8 mouse cellular contexts compared by ENCODE assay signal in the genomic region with DNA sequence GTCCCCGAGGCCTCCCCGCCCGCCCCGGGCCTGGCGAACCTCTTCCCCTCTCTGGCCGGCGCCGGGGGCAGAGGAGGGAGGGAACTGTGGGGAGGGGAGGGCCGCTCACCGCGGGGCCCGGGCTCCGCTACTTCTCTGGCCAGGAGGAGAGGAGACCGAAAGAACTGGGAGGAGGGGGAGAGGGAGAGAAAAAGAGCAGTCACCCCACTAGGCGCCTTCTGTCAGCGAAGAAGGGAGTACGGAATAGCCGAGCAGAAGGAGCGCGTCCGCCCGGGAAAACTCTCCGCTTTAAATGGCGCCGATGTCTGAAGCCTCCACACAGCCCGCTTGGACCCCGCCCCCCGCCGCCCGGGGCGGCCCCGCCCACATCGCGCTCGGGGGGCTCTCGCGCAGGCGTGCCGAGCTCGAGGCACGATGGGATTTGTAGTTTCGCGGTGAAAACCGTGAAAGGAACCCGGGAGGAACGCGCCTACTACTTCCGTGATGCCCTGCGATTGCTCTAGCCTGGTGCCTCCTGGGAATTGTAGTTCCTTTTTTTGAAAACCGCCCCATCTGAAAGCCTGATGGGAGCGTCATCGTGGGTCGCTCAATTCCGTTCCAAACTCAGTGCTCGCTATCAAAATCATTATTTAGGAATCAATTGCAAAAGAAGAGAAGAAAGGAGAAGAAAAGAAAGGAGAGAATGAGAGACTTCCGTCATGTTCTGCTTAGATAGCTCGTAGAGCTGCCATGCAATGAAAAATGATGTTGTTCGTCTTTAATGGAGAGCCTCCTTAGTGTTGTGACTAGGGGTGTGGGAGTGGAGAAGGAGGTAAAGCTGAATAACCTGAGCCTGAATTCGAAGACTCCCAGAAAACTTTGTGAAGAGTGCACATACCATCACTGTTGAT. TPM values are rescaled to one million over a fixed set of nuclear protein-coding genes. Genes with fewer than 3 reads are reported as not detected.
A peak's percentile ranks its signal among the peaks of the same experiment; 100 is the strongest.
DNase-seq lines count a peak whose midpoint lies in the region; ATAC-seq and TF ChIP-seq lines count a peak whose summit lies in the region.

A gene (minus strand): TSS at position 307 of the 890 bp plus-strand sequence.

- in situ Hi-C loops in CH12.LX (cut with MboI; ENCODE audit: low pct_ligation_motif_present, low pct_unique_long_range_greater_than_20kb, low sequenced_read_pairs), result loop anchor here (5.0 to 10.0 kb wide), 2 partner anchors 116 to 149 kb away; no protein-coding TSS in a partner anchor

- peaks cover 43% of the 10 kb centered on the region for H3K79me2 ChIP-seq in CH12.LX (replicated peaks; ENCODE audit: control insufficient read depth, extremely low read depth, insufficient read depth, poor library complexity, severe bottlenecking)

- peak within 1 kb of the TSS; percentile 92 for H3K27ac ChIP-seq in CH12.LX (ENCODE audit: insufficient read depth, low read depth)
- H3K27ac ChIP-seq in forebrain, embryonic 11.5 days (ENCODE audit: low read depth, low read length), result peak within 1 kb of the TSS; percentile 97
- H3K27ac ChIP-seq in heart, embryonic 16.5 days (ENCODE audit: low read length), result peak within 1 kb of the TSS; percentile 100
- H3K27ac ChIP-seq in liver, embryonic 15.5 days (replicated peaks), result peak within 1 kb of the TSS; percentile 100
- peak within 1 kb of the TSS; percentile 96 for H3K27ac ChIP-seq in neural tube, embryonic 12.5 days

- TF ChIP-seq EP300 in CH12.LX (IDR thresholded peaks at IDR 0.05; ENCODE audit: low read length), result no peak; the same call in 1 of the 2 replicates

- H3K4me1 ChIP-seq in CH12.LX (ENCODE audit: control insufficient read depth in 1 of 2, insufficient read depth in 2 of 2), result peaks cover 3 to 25% of the 10 kb centered on the region in 2 experiments
- H3K4me1 ChIP-seq in forebrain, embryonic 11.5 days (replicated peaks; ENCODE audit: control insufficient read depth, insufficient read depth, low read length), result peaks cover 2% of the 10 kb centered on the region; the same call in 1 of the 2 replicates
- H3K4me1 ChIP-seq in heart, embryonic 16.5 days (ENCODE audit: control insufficient read depth, insufficient read depth, low read length), result peaks cover 2% of the 10 kb centered on the region; the same call in 1 of the 2 replicates
- H3K4me1 ChIP-seq in liver, embryonic 15.5 days (replicated peaks), result peaks cover 14% of the 10 kb centered on the region
- peaks cover 15% of the 10 kb centered on the region for H3K4me1 ChIP-seq in neural tube, embryonic 12.5 days

- H3K9me3 ChIP-seq in CH12.LX (replicated peaks; ENCODE audit: low read length), result no peaks in the 10 kb centered on the region
- no peaks in the 10 kb centered on the region for H3K9me3 ChIP-seq in forebrain, embryonic 11.5 days (ENCODE audit: control insufficient read depth, low read length)
- no peaks in the 10 kb centered on the region for H3K9me3 ChIP-seq in heart, embryonic 16.5 days (replicated peaks; ENCODE audit: control insufficient read depth, low read length)
- H3K9me3 ChIP-seq in liver, embryonic 15.5 days (replicated peaks), result no peaks in the 10 kb centered on the region
- no peaks in the 10 kb centered on the region for H3K9me3 ChIP-seq in neural tube, embryonic 12.5 days

- ATAC-seq in forebrain, embryonic 11.5 days (replicated peaks; ENCODE audit: low FRiP score), result peak; percentile 94
- ATAC-seq in heart, embryonic 16.5 days (replicated peaks; ENCODE audit: extremely low read depth, insufficient read depth, low FRiP score), result peak; percentile 92
- ATAC-seq in liver, embryonic 15.5 days (ENCODE audit: insufficient read depth), result peak; percentile 84
- peak; percentile 93 for ATAC-seq in neural tube, embryonic 12.5 days (ENCODE audit: low FRiP score, low read depth)

- DNase-seq in CH12.LX (ENCODE audit: extremely low read depth), result peak; percentile 99
- peak; percentile 96 for DNase-seq in c-Kit-positive CD71-positive TER-119-negative erythroid progenitor cells, embryonic 14.5 days (ENCODE audit: low read depth)
- DNase-seq in forebrain, embryonic 11.5 days (ENCODE audit: low spot score), result peak; percentile 100
- DNase-seq in kidney, postnatal 36 days, result peak; percentile 98
- DNase-seq in telencephalon, adult 2 months (ENCODE audit: low read depth, low spot score), result peak; percentile 98

- TF ChIP-seq POLR2A in CH12.LX (IDR thresholded peaks at IDR 0.05; ENCODE audit: low read depth, low read length), result peak; percentile 100

- peak within 1 kb of the TSS; percentile 84 to 93 (median 89) for H3K4me3 ChIP-seq in CH12.LX (replicated peaks in 1 of 3; ENCODE audit: low read depth in 2 of 3, low read length in 2 of 3, poor library complexity in 1 of 3)
- H3K4me3 ChIP-seq in forebrain, embryonic 11.5 days (ENCODE audit: low read depth, low read length), result peak within 1 kb of the TSS; percentile 91
- H3K4me3 ChIP-seq in heart, embryonic 16.5 days (ENCODE audit: low read length), result peak within 1 kb of the TSS; percentile 98
- peak within 1 kb of the TSS; percentile 94 for H3K4me3 ChIP-seq in liver, embryonic 15.5 days (replicated peaks)
- H3K4me3 ChIP-seq in neural tube, embryonic 12.5 days, result peak within 1 kb of the TSS; percentile 68

- TF ChIP-seq CTCF in CH12.LX (conservative IDR thresholded peaks at IDR 0.05 in 1 of 2, IDR thresholded peaks at IDR 0.05 in 1 of 2; ENCODE audit: low read depth in 2 of 2, low read length in 2 of 2), result no peak

- dilution Hi-C loops in CH12.LX (cut with MboI; ENCODE audit: extremely low pct_ligation_motif_present, extremely low pct_unique_long_range_greater_than_20kb, low sequenced_read_pairs), result no loop called here

- H3K9ac ChIP-seq in CH12.LX (ENCODE audit: insufficient read depth, low read depth), result peak within 1 kb of the TSS; percentile 99
- H3K9ac ChIP-seq in forebrain, embryonic 11.5 days (ENCODE audit: low read length), result peak within 1 kb of the TSS; percentile 90
- peak within 1 kb of the TSS; percentile 95 for H3K9ac ChIP-seq in heart, embryonic 16.5 days (ENCODE audit: low read length)
- peak within 1 kb of the TSS; percentile 98 for H3K9ac ChIP-seq in liver, embryonic 15.5 days
- peak within 1 kb of the TSS; percentile 76 for H3K9ac ChIP-seq in neural tube, embryonic 12.5 days

- WGBS in forebrain, embryonic 11.5 days, result under 1% methylated on average over 51 of the region's 59 CpGs
- under 1% methylated on average over 58 of the region's 59 CpGs for WGBS in heart, embryonic 16.5 days
- under 1% methylated on average over 56 of the region's 59 CpGs for WGBS in liver, embryonic 15.5 days (ENCODE audit: insufficient replicate concordance)
- under 1% methylated on average over 50 of the region's 59 CpGs for WGBS in neural tube, embryonic 12.5 days

- H3K36me3 ChIP-seq in CH12.LX (replicated peaks in 1 of 2; ENCODE audit: control insufficient read depth in 1 of 2, insufficient read depth in 1 of 2, low read length in 1 of 2), result peaks cover 12 to 23% of the 10 kb centered on the region in 2 experiments
- H3K36me3 ChIP-seq in forebrain, embryonic 11.5 days (ENCODE audit: control insufficient read depth, insufficient read depth, low read length), result no peaks in the 10 kb centered on the region
- H3K36me3 ChIP-seq in heart, embryonic 16.5 days (ENCODE audit: control insufficient read depth, insufficient read depth), result peaks cover 4% of the 10 kb centered on the region; the same call in 1 of the 2 replicates
- 0 out of 2 replicates have a peak, but pooled peaks cover 4% of the 10 kb centered on the region for H3K36me3 ChIP-seq in liver, embryonic 15.5 days (replicated peaks)
- H3K36me3 ChIP-seq in neural tube, embryonic 12.5 days, result no peaks in the 10 kb centered on the region

- no peaks in the 10 kb centered on the region for H3K27me3 ChIP-seq in CH12.LX (replicated peaks)
- H3K27me3 ChIP-seq in forebrain, embryonic 11.5 days (ENCODE audit: control insufficient read depth, insufficient read depth, low read length), result no peaks in the 10 kb centered on the region
- H3K27me3 ChIP-seq in heart, embryonic 16.5 days (ENCODE audit: control insufficient read depth, insufficient read depth, low read length), result no peaks in the 10 kb centered on the region
- H3K27me3 ChIP-seq in liver, embryonic 15.5 days, result no peaks in the 10 kb centered on the region; the same call in 1 of the 2 replicates
- H3K27me3 ChIP-seq in neural tube, embryonic 12.5 days (replicated peaks), result no peaks in the 10 kb centered on the region

- H3K4me2 ChIP-seq in CH12.LX (ENCODE audit: insufficient read depth, low read depth, poor library complexity, severe bottlenecking), result peak within 1 kb of the TSS; percentile 96
- H3K4me2 ChIP-seq in forebrain, embryonic 11.5 days (ENCODE audit: low read depth, low read length, severe bottlenecking), result peak within 1 kb of the TSS; percentile 91
- peak within 1 kb of the TSS; percentile 88 for H3K4me2 ChIP-seq in heart, embryonic 16.5 days (ENCODE audit: low read depth, low read length)
- peak within 1 kb of the TSS; percentile 82 for H3K4me2 ChIP-seq in liver, embryonic 15.5 days
- peak within 1 kb of the TSS; percentile 93 for H3K4me2 ChIP-seq in neural tube, embryonic 12.5 days (replicated peaks)

- no peak for TF ChIP-seq RAD21 in CH12.LX (IDR thresholded peaks at IDR 0.05; ENCODE audit: low read depth, low read length)

TF ChIP-seq in CH12.LX, 34 proteins besides CTCF, POLR2A, EP300 and RAD21 (continues in another document):
- TF ChIP-seq USF2 (conservative IDR thresholded peaks at IDR 0.05; ENCODE audit: low read depth, low read length) (no peak), PAX5 (IDR thresholded peaks at IDR 0.05; ENCODE audit: low read length) (no peak), BHLHE40 (IDR thresholded peaks at IDR 0.05; ENCODE audit: low read depth, low read length) (no peak; the same call in 1 of the 2 replicates), HCFC1 (IDR thresholded peaks at IDR 0.05; ENCODE audit: low read depth, low read length) (peak; percentile 95), NELFE (IDR thresholded peaks at IDR 0.05; ENCODE audit: low read depth, low read length) (peak; percentile 96), USF1 (IDR thresholded peaks at IDR 0.05; ENCODE audit: low read depth, low read length) (no peak), ZMIZ1 (IDR thresholded peaks at IDR 0.05; ENCODE audit: low read depth, low read length) (peak; percentile 91), RCOR1 (conservative IDR thresholded peaks at IDR 0.05; ENCODE audit: low read depth, low read length) (no peak), TCF12 (IDR thresholded peaks at IDR 0.05; ENCODE audit: low read depth, low read length) (peak; percentile 87), KAT2A (IDR thresholded peaks at IDR 0.05; ENCODE audit: insufficient replicate concordance, low read length) (peak; percentile 98), JUN (IDR thresholded peaks at IDR 0.05; ENCODE audit: insufficient read depth, low read depth, low read length) (0 out of 2 replicates have a peak, but pooled peaks have one; percentile 1)

RNA-seq across cellular contexts. Expression of the gene that starts here (rescaled TPM):
- 113 and 125 TPM in 2 replicates for total RNA-seq in CH12.LX (2012; rRNA removed)
- 84.8 and 97.2 TPM in 2 replicates for total RNA-seq in CH12.LX (2014; rRNA removed)
- 179 and 216 TPM in 2 replicates for polyA plus RNA-seq in CH12.LX (2012; ENCODE audit: insufficient read length, low read depth)
- polyA plus RNA-seq in forebrain, embryonic 11.5 days (2014; fragmentation: Nextera tagmentation; extraction: Ambion mirVana), result 61.0 and 77.0 TPM in 2 replicates
- 49.3 and 51.8 TPM in 2 replicates for polyA plus RNA-seq in heart, embryonic 16.5 days (2015; fragmentation: Nextera tagmentation; extraction: Ambion mirVana)
- 27.0 and 28.6 TPM in 2 replicates for polyA plus RNA-seq in liver, embryonic 15.5 days (2015; fragmentation: Nextera tagmentation; extraction: Ambion mirVana)
- polyA plus RNA-seq in neural tube, embryonic 12.5 days (2016; fragmentation: Nextera tagmentation; extraction: Ambion mirVana), result 51.5 and 57.9 TPM in 2 replicates

Comparison
In these comparisons a context has a peak if more than half of its experiments do, and no peak if none do; other contexts are left out.
1. Peak in every context shown above with its lines: DNase-seq, ATAC-seq, H3K4me3 ChIP-seq and H3K27ac ChIP-seq.